In the genomic region with DNA sequence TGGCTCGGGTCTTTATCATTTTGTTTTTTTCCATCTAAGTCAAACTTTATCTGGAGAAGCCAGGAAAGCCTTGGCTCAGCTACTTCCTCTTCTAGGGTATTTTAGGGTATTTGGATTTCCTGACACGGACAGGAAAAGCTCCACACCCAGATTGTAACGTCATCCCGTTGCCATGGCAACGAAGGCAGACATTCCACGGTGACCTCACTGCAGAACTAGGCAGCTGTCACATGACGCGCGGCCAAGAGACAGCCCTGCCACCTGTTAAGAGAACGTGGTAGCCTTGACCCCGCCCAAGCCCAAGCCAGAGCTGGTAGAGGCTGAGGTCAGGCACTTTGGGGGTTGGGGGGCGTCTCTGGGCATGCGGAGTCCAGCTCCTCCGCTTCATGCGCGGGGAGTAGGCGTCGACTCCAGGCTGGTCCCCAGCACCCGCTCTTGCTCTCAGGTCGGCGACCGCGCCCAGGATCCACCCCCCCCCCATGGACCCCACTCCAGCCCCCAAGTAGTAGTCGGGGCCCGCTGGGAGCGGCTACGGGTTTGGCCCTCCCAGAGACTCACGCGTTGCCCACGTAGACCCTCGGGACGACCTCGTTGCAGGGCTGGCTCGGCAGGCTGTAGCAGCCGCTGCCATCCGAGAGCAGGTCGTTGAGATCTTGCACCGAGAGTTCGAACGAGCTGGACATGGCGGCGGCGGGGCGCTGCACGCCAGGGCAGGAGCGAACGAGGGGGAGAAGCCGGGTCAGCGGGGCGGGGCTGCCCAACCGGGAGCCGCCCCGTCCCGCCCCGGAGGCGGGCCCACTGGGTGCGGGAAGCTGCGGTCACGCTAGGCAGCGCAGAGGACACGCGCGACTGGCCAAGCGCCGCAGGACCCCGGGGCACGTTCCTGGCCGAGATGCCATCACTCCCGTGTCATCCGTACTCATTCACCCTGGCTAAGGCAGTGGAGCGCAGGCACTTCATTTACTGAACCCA, we compare ENCODE assay signal across 8 mouse cellular contexts. TPM values are rescaled to one million over a fixed set of nuclear protein-coding genes. Genes with fewer than 3 reads are reported as not detected.
A peak's percentile ranks its signal among the peaks of the same experiment; 100 is the strongest.
DNase-seq lines count a peak whose midpoint lies in the region; ATAC-seq and TF ChIP-seq lines count a peak whose summit lies in the region.

A gene (plus strand): TSS at position 226 of the 972 bp plus-strand sequence.

- peaks cover 50% of the 10 kb centered on the region for H3K4me1 ChIP-seq in E14TG2a.4 (replicated peaks; ENCODE audit: low read depth, low read length)
- H3K4me1 ChIP-seq in forebrain, embryonic 10.5 days = peaks cover 45% of the 10 kb centered on the region
- peaks cover 34% of the 10 kb centered on the region for H3K4me1 ChIP-seq in heart, embryonic 15.5 days (replicated peaks)
- H3K4me1 ChIP-seq in liver, embryonic 13.5 days (replicated peaks) = peaks cover 47% of the 10 kb centered on the region
- 0 out of 2 replicates have a peak, but pooled peaks cover 3% of the 10 kb centered on the region for H3K4me1 ChIP-seq in stomach, embryonic 14.5 days (ENCODE audit: control insufficient read depth, insufficient read depth, low read length)

- 1% methylated on average over 71 of the region's 71 CpGs for WGBS in forebrain, embryonic 10.5 days
- under 1% methylated on average over 71 of the region's 71 CpGs for WGBS in heart, embryonic 15.5 days
- WGBS in liver, embryonic 13.5 days (ENCODE audit: insufficient replicate concordance) = 1% methylated on average over 71 of the region's 71 CpGs
- WGBS in stomach, embryonic 14.5 days = under 1% methylated on average over 70 of the region's 71 CpGs

- H3K27ac ChIP-seq in forebrain, embryonic 10.5 days = peak within 1 kb of the TSS; percentile 88
- peak within 1 kb of the TSS; percentile 93 for H3K27ac ChIP-seq in heart, embryonic 15.5 days
- peak within 1 kb of the TSS; percentile 64 for H3K27ac ChIP-seq in liver, embryonic 13.5 days
- peak within 1 kb of the TSS; percentile 76; the same call in 1 of the 2 replicates for H3K27ac ChIP-seq in stomach, embryonic 14.5 days (ENCODE audit: low read length)

- ATAC-seq in heart, embryonic 15.5 days (replicated peaks; ENCODE audit: insufficient number of reproducible peaks, insufficient read depth, low FRiP score, low read depth) = peak; percentile 87
- peak; percentile 75 for ATAC-seq in liver, embryonic 13.5 days (ENCODE audit: low read depth)
- peak; percentile 83 for ATAC-seq in stomach, embryonic 14.5 days (ENCODE audit: insufficient number of reproducible peaks, insufficient read depth, low FRiP score, low read depth)

- no peak for TF ChIP-seq CTCF in E14TG2a.4 (conservative IDR thresholded peaks at IDR 0.05; ENCODE audit: low read length)

- peak within 1 kb of the TSS; percentile 88 for H3K4me2 ChIP-seq in heart, embryonic 15.5 days
- peak within 1 kb of the TSS; percentile 97 for H3K4me2 ChIP-seq in liver, embryonic 13.5 days
- H3K4me2 ChIP-seq in stomach, embryonic 14.5 days (replicated peaks; ENCODE audit: low read depth, low read length) = peak within 1 kb of the TSS; percentile 99

- DNase-seq in c-Kit-positive CD71-negative TER-119-negative erythroid progenitor cells, embryonic 14.5 days (ENCODE audit: low read depth) = peak; percentile 98
- DNase-seq in forebrain, embryonic 10.5 days (ENCODE audit: extremely low spot score, low spot score) = peak; percentile 93
- DNase-seq in kidney, postnatal 25 days = peak; percentile 98
- peak; percentile 70 for DNase-seq in liver, embryonic 13.5 days
- DNase-seq in natural killer cell, adult 2 months (ENCODE audit: low spot score in 2 of 2) = peak; percentile 85 to 86

- H3K9me3 ChIP-seq in E14TG2a.4 (ENCODE audit: low read length) = no peaks in the 10 kb centered on the region
- no peaks in the 10 kb centered on the region for H3K9me3 ChIP-seq in forebrain, embryonic 10.5 days
- H3K9me3 ChIP-seq in heart, embryonic 15.5 days (replicated peaks) = no peaks in the 10 kb centered on the region
- H3K9me3 ChIP-seq in liver, embryonic 13.5 days (replicated peaks) = no peaks in the 10 kb centered on the region
- H3K9me3 ChIP-seq in stomach, embryonic 14.5 days (ENCODE audit: control insufficient read depth, low read depth, low read length) = no peaks in the 10 kb centered on the region

- peak within 1 kb of the TSS; percentile 87 for H3K4me3 ChIP-seq in E14TG2a.4 (replicated peaks; ENCODE audit: low read length)
- peak within 1 kb of the TSS; percentile 78 for H3K4me3 ChIP-seq in forebrain, embryonic 10.5 days
- H3K4me3 ChIP-seq in heart, embryonic 15.5 days = peak within 1 kb of the TSS; percentile 61
- peak within 1 kb of the TSS; percentile 66 for H3K4me3 ChIP-seq in liver, embryonic 13.5 days (replicated peaks)
- peak within 1 kb of the TSS; percentile 60 for H3K4me3 ChIP-seq in stomach, embryonic 14.5 days (ENCODE audit: low read depth, low read length)

- H3K36me3 ChIP-seq in E14TG2a.4 (ENCODE audit: insufficient read depth, low read length) = peaks cover 30% of the 10 kb centered on the region
- peaks cover 10% of the 10 kb centered on the region; the same call in 1 of the 2 replicates for H3K36me3 ChIP-seq in forebrain, embryonic 10.5 days (replicated peaks)
- H3K36me3 ChIP-seq in heart, embryonic 15.5 days = peaks cover 14% of the 10 kb centered on the region; the same call in 1 of the 2 replicates
- peaks cover 7% of the 10 kb centered on the region; the same call in 1 of the 2 replicates for H3K36me3 ChIP-seq in liver, embryonic 13.5 days
- H3K36me3 ChIP-seq in stomach, embryonic 14.5 days (ENCODE audit: control insufficient read depth, insufficient read depth, low read length) = no peaks in the 10 kb centered on the region

- H3K27me3 ChIP-seq in E14TG2a.4 (ENCODE audit: insufficient read depth, low read length) = peaks cover 26% of the 10 kb centered on the region
- peaks cover 44% of the 10 kb centered on the region for H3K27me3 ChIP-seq in forebrain, embryonic 10.5 days (ENCODE audit: poor library complexity, severe bottlenecking)
- H3K27me3 ChIP-seq in heart, embryonic 15.5 days = no peaks in the 10 kb centered on the region
- peaks cover 50% of the 10 kb centered on the region for H3K27me3 ChIP-seq in liver, embryonic 13.5 days
- no peaks in the 10 kb centered on the region for H3K27me3 ChIP-seq in stomach, embryonic 14.5 days (ENCODE audit: control insufficient read depth, insufficient read depth, low read length)

- peak within 1 kb of the TSS; percentile 73 for H3K9ac ChIP-seq in heart, embryonic 15.5 days
- H3K9ac ChIP-seq in liver, embryonic 13.5 days = peak within 1 kb of the TSS; percentile 75
- H3K9ac ChIP-seq in stomach, embryonic 14.5 days (replicated peaks; ENCODE audit: low read depth, low read length) = peak within 1 kb of the TSS; percentile 63

RNA-seq across cellular contexts. Expression of the gene that starts here (rescaled TPM):
- polyA plus RNA-seq in forebrain, embryonic 10.5 days (2016; fragmentation: Nextera tagmentation; extraction: Ambion mirVana) = not detected in 2 replicates
- polyA plus RNA-seq in heart, embryonic 15.5 days (2015; fragmentation: Nextera tagmentation; extraction: Ambion mirVana) = not detected in 2 replicates
- polyA plus RNA-seq in liver, embryonic 13.5 days (2015; fragmentation: Nextera tagmentation; extraction: Ambion mirVana) = not detected in 2 replicates
- not detected in 2 replicates for polyA plus RNA-seq in stomach, embryonic 14.5 days (2014; fragmentation: Nextera tagmentation; extraction: Ambion mirVana)

Comparison
In these comparisons a context has a peak if more than half of its experiments do, and no peak if none do; other contexts are left out.
1. Peak in every context shown above with its lines: DNase-seq, ATAC-seq, H3K4me3 ChIP-seq and H3K27ac ChIP-seq.
2. Peak in DNase-seq, H3K4me3 ChIP-seq and H3K27ac ChIP-seq in forebrain, embryonic 10.5 days; RNA of the gene not detected or under 1 TPM.
3. Peak in ATAC-seq, H3K4me3 ChIP-seq, H3K27ac ChIP-seq, H3K9ac ChIP-seq and H3K4me2 ChIP-seq in heart, embryonic 15.5 days; RNA of the gene not detected or under 1 TPM.
4. Peak in DNase-seq, ATAC-seq, H3K4me3 ChIP-seq, H3K27ac ChIP-seq, H3K9ac ChIP-seq and H3K4me2 ChIP-seq in liver, embryonic 13.5 days; RNA of the gene not detected or under 1 TPM.
5. Peak in ATAC-seq, H3K4me3 ChIP-seq, H3K27ac ChIP-seq, H3K9ac ChIP-seq and H3K4me2 ChIP-seq in stomach, embryonic 14.5 days; RNA of the gene not detected or under 1 TPM.